Mouse (Mus musculus) naive thymus-derived CD4-positive, alpha-beta T cell, adult 2 months (primary cell): Measurements from ENCODE around the gene Pilrb2.
"Not testable (repeated sequence)": the region's sequence is repeated elsewhere in the genome, so short reads cannot be mapped to it uniquely, and the experiment has no call there.

Source experiments
- DNase-seq: peaks from one replicate; pipeline ENCODE4 v3.0.0-alpha.2; 2011; ENCODE audit warnings: low read depth

Gene Pilrb2

GRCm38 (mm10) chr5:137871644-137872380 lies at the start of gene Pilrb2:
Pilrb2 (minus strand) TSS chr5:137871815.
- not testable (repeated sequence) for DNase-seq

DNA sequence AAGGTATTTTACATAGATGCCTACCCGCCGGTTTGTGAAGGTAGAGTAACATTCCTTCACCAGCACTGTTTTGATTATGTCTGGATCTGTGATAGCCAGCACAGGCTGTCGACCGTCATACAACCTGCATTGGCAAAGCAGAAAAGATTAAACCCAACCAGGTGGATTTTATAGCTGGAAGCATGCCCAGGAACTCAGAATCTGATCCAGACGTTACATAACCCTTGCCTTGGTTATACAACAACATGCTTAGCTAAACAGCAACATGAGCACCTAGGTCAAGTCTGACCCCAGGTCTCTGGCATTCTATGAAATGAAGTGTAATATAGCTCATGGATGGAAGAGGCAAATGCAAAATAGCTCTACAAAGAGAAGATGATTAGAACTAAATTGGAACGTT lies 43.9 kb upstream of the Pilrb2 start:
- no peak for DNase-seq

- DNase-seq = no peak
Observed at GRCm38 (mm10) chr5:137914508-137914907, 42.9 kb upstream of the Pilrb2 start.

DNA sequence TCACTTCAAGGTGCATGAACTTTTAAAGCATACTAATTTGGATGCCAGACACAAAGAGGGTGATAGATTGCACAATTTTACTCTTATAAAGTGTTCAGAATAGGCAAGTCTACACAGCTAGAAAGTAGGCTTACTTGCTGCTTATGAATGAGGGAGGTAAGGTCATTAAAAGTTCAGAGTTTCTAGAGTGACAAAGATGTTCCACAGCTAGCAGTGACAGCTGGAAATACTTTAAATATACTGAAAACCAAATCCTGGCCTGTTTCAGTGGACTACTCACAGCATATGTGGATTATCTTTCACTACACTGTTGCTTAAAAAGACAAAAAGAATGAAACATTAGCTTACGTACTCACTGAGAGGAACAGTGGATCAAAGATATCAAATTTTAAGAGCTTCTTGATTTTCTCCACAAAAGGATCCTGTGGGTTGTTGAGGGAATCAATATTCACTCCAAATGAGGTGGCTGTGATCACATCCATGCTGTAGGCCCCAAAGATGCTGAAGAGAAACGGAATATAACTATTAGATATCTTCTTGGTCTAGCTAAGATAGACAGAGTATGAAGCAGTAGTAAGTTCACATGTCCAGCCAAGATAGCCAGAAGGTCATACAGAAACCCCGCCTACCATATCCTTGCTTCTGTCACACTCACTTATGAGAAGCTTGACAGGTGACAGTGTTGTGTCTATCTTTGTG lies 38.1 kb upstream of the Pilrb2 start:
- DNase-seq = no peak

DNA sequence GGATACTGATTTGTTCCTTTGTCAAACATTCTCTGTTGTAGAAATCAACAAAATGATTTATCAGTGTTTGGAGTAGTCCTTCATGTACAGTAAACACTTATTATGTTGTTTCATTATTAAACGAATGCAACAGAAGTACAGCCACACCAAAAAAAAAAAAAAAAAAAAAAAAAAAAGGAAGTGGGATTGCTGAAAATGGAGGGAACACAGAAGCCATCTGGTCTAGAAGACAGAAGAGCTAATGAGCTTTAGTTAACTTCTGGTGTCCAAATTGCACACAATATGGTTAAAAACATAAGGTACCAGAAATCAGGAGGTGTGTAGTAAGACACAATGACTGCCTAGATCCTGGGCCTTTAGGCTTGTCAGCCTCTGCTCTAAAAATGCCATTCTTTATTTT lies 26.2 kb upstream of the Pilrb2 start:
- no peak for DNase-seq

- no peak for DNase-seq
Observed at GRCm38 (mm10) chr5:137892954-137893353, 21.3 kb upstream of the Pilrb2 start.

DNA sequence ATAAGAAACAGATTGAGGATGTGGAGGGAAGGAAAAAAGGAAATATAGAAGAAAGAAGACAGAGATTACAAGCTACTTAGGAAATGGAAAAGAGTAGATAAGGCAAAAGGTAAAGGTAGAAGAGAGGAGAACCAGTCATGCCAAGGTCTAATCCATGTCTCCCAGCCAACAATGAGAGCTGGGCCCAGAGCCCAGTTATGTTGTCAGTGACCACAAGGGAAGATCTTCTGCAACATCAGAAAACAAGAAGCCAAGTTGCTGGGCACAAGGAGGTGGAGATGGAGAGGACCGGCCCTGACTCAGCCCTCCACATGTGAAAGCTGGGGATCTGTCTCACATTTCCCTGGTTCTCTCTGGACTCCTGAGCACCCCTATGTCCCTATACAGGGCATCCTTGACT lies 16.1 kb upstream of the Pilrb2 start:
- DNase-seq = no peak

GRCm38 (mm10) chr5:137885894-137886293 lies 14.3 kb upstream of the Pilrb2 start:
- peak; percentile 18 for DNase-seq

GRCm38 (mm10) chr5:137883345-137883744 lies 11.7 kb upstream of the Pilrb2 start:
- no peak for DNase-seq

GRCm38 (mm10) chr5:137882922-137883321 lies 11.3 kb upstream of the Pilrb2 start:
- no peak for DNase-seq

GRCm38 (mm10) chr5:137877860-137878259 lies 6.2 kb upstream of the Pilrb2 start:
- DNase-seq = peak; percentile 18

DNA sequence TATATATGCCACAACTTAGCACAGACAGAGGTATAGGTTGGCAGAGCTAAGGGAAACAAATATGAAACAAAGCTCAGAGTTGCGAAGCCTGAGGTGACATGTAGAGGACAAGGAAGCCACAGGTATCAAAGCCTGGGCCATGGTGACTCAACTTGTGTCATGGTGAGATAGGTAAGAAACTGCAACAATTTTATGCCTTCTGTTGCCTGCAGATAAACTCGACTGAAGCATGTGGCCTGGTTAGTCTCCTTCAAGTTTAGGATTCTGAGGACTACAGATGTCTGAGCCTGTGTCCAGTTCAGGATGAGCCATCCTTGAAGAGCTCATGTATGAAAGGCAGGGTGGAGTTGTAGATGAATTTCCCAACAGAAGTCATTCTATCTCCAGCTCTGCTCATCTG lies 3.4 kb upstream of the Pilrb2 start:
- DNase-seq = no peak

DNA sequence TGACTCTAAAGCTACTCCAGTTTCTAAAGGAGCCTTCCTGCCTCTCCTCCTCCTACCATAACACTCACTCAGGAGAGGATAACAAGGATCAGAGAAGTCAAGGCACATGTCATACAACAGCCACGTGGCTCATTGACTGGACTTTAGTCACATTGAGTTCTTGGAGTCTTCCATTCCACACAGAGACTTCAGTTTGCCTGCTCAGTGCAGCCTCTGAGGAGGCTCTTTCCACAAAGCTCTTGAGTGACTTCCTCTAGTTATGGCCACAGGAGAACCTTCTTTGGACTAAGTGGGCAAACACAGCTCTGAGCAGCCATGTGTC lies 727 bp upstream of the Pilrb2 start:
- DNase-seq = not testable (repeated sequence)

GRCm38 (mm10) chr5:137868600-137868999 lies 3.0 kb downstream of the Pilrb2 start:
- DNase-seq = not testable (repeated sequence)

- DNase-seq = not testable (repeated sequence)
Observed at GRCm38 (mm10) chr5:137864008-137864407, 7.6 kb downstream of the Pilrb2 start.

DNA sequence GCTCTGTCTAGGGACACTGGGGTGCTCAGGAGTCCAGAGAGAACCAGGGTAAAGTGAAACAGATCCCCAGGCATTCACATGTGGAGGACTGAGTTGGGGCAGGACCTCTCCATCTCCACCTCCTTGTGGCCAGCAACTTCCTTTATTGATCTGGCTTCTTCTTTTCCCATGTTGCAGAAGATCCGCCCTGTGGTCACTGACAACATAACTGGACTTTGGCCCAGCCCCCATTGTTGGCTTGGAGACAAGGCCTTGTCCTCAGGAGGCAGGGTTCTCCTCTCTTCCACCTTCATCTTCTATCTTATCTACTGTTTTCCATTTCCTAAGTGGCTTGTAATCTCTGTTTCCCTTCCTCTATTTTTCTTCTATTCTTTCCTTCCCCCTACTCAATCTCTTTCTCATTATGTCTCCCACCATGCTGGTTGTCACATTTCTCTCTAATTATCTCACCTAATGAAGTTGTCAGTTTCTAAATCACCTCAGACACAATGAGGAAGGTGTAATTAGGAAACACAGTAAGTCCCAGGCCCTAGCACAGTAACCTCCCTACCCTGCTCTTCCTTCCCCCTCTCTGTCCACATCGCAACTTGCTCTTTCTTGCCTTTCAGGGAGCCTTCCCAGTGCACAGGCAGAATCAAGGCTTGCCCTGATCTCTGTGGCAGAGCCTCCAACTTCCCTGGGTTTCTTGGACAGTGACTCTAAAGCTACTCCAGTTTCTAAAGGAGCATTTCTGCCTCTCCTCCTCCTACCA lies 13.5 kb downstream of the Pilrb2 start, which contains the start of gene Pilrb1:
TSS of gene Pilrb1 (minus strand) at position 147 of the 751 bp plus-strand sequence.
- DNase-seq = not testable (repeated sequence)

GRCm38 (mm10) chr5:137856870-137857269 lies 14.7 kb downstream of the Pilrb2 start:
- not testable (repeated sequence) for DNase-seq

DNA sequence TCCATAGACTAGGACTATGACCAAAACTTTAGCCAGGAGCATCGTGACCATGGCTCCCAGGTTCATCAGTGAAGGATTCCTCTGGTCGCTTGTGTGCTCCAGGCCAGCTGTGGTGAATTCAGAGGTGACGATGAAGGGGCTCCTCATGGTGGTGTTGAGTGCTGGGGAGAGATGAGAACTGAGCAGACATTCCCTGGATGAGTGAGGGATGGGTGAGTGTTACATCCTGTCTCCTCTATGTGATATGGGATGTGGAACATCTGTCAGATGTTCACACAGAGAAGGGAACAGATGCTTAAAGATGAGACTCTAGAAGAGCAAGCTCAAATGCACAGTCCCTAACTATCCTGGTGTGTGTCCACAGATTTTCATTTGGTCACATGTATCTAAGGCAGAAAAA lies 16.7 kb downstream of the Pilrb2 start:
- not testable (repeated sequence) for DNase-seq

DNA sequence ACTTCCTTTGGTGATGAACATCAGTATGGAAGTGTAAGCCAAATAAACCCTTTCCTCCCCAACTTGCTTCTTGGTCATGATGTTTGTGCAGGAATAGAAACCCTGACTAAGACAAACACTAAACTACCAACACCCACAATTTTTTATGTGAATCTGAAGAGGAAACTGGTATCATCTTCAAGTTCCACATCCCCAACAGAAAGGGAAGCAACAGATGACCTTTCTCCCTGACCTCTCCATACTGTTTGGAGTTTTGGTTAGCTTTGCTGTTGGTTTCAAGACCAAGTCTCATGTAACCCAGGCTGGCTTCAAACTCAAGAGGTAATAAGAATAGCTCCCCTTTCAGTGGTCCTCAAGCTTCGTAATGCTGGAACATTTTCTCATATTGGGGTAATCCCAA lies 21.3 kb downstream of the Pilrb2 start:
- not testable (repeated sequence) for DNase-seq

- not testable (repeated sequence) for DNase-seq
Observed at GRCm38 (mm10) chr5:137837110-137837509, 34.5 kb downstream of the Pilrb2 start.

DNA sequence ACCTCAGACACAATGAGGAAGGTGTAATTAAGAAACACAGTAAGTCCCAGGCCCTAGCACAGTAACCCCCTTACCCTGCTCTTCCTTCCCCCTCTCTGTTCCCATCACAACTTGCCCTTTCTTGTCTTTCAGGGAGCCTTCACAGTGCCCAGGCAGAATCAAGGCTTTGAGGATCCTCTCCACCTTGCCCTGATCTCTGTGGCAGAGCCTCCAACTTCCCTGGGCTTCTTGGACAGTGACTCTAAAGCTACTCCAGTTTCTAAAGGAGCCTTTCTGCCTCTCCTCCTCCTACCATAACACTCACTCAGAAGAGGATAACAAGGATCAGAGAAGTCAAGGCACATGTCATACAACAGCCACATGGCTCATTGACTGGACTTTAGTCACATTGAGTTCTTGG lies 35.0 kb downstream of the Pilrb2 start:
- no peak for DNase-seq

- not testable (repeated sequence) for DNase-seq
Observed at GRCm38 (mm10) chr5:137835966-137836520, 35.6 kb downstream of the Pilrb2 start, which contains the start of gene Pilra. Pilra (minus strand) TSS chr5:137836281.
